In genomic region chr7:126369393-126369792, GRCm38 (mm10) we compare ENCODE assay signal across 7 mouse cellular contexts. TPM values are rescaled to one million over a fixed set of nuclear protein-coding genes. Genes with fewer than 3 reads are reported as not detected.
A peak's percentile ranks its signal among the peaks of the same experiment; 100 is the strongest.
DNase-seq lines count a peak whose midpoint lies in the region; ATAC-seq lines count a peak whose summit lies in the region.

TSS of gene Lat (minus strand) at chr7:126369570.

- no peaks in the 10 kb centered on the region for H3K27me3 ChIP-seq in forebrain, embryonic 14.5 days (replicated peaks; ENCODE audit: control insufficient read depth, insufficient read depth, low read length)
- no peaks in the 10 kb centered on the region for H3K27me3 ChIP-seq in forebrain, embryonic 15.5 days

- DNase-seq in B cell, adult 2 months = peak; percentile 72 to 73
- DNase-seq in CD4-positive, CD25-positive, alpha-beta regulatory T cell, adult 2 months (ENCODE audit: low read depth, low spot score) = peak; percentile 89
- no peak for DNase-seq in large intestine, adult 2 months (ENCODE audit: low read depth, low spot score)
- peak; percentile 68 to 77 for DNase-seq in natural killer cell, adult 2 months (ENCODE audit: low spot score in 2 of 2)
- no peak for DNase-seq in forebrain, embryonic 14.5 days (ENCODE audit: low spot score)
- DNase-seq in urinary bladder, postnatal 36 days (ENCODE audit: low spot score in 2 of 2) = no peak

- no peak within 1 kb of the TSS for H3K9ac ChIP-seq in forebrain, embryonic 14.5 days (ENCODE audit: low read length)
- H3K9ac ChIP-seq in forebrain, embryonic 15.5 days (replicated peaks) = no peak within 1 kb of the TSS

- H3K4me3 ChIP-seq in forebrain, embryonic 14.5 days (ENCODE audit: low read depth, low read length) = no peak within 1 kb of the TSS
- H3K4me3 ChIP-seq in forebrain, embryonic 15.5 days = no peak within 1 kb of the TSS

- no peak for ATAC-seq in forebrain, embryonic 14.5 days
- ATAC-seq in forebrain, embryonic 15.5 days (replicated peaks) = no peak

- H3K27ac ChIP-seq in forebrain, embryonic 14.5 days (ENCODE audit: low read depth, low read length) = no peak within 1 kb of the TSS
- no peak within 1 kb of the TSS for H3K27ac ChIP-seq in forebrain, embryonic 15.5 days (replicated peaks)

- 72% methylated on average over 13 of the region's 13 CpGs for WGBS in large intestine, adult 2 months
- 84% methylated on average over 13 of the region's 13 CpGs for WGBS in forebrain, embryonic 14.5 days
- WGBS in forebrain, embryonic 15.5 days = 88% methylated on average over 12 of the region's 13 CpGs

- H3K4me1 ChIP-seq in forebrain, embryonic 14.5 days (ENCODE audit: control insufficient read depth, insufficient read depth, low read length) = no peaks in the 10 kb centered on the region
- no peaks in the 10 kb centered on the region for H3K4me1 ChIP-seq in forebrain, embryonic 15.5 days

- H3K36me3 ChIP-seq in forebrain, embryonic 14.5 days (ENCODE audit: control insufficient read depth, insufficient read depth, low read length) = peaks cover 52% of the 10 kb centered on the region
- H3K36me3 ChIP-seq in forebrain, embryonic 15.5 days = peaks cover 44% of the 10 kb centered on the region

- no peaks in the 10 kb centered on the region for H3K9me3 ChIP-seq in forebrain, embryonic 14.5 days (replicated peaks; ENCODE audit: control insufficient read depth, low read length)
- no peaks in the 10 kb centered on the region for H3K9me3 ChIP-seq in forebrain, embryonic 15.5 days

- H3K4me2 ChIP-seq in forebrain, embryonic 14.5 days (ENCODE audit: low read length) = no peak within 1 kb of the TSS
- H3K4me2 ChIP-seq in forebrain, embryonic 15.5 days (replicated peaks) = no peak within 1 kb of the TSS

RNA-seq across cellular contexts. Expression of gene Lat, which starts in this region (rescaled TPM):
- polyA plus RNA-seq in large intestine, adult 2 months (2012; rRNA removed) = 19.2 and 19.4 TPM in 2 replicates
- polyA plus RNA-seq in forebrain, embryonic 14.5 days (2014; fragmentation: Nextera tagmentation; extraction: Ambion mirVana) = 0.50 and 0.91 TPM in 2 replicates
- 0.67 and 1.1 TPM in 2 replicates for polyA plus RNA-seq in forebrain, embryonic 15.5 days (2015; fragmentation: Nextera tagmentation; extraction: Ambion mirVana)

Comparison
In these comparisons a context has a peak if more than half of its experiments do, and no peak if none do; other contexts are left out.
1. DNase-seq: peak in B cell, adult 2 months (2 of 2), CD4-positive, CD25-positive, alpha-beta regulatory T cell, adult 2 months (single experiment) and natural killer cell, adult 2 months (2 of 2); none in large intestine, adult 2 months (single experiment), forebrain, embryonic 14.5 days (single experiment) and urinary bladder, postnatal 36 days (0 of 2).